Mouse (Mus musculus) CH12.LX (cell line): ENCODE results near the gene Lrrc8a. TPM values are rescaled to one million over a fixed set of nuclear protein-coding genes. Genes with fewer than 3 reads are reported as not detected.
A peak's percentile ranks its signal among the peaks of the same experiment; 100 is the strongest.

Experiments
- DNase-seq: peaks from one replicate; pipeline ENCODE4 v3.0.0-alpha.2; 2013; ENCODE audit errors: extremely low read depth
- H3K27ac ChIP-seq: 2 replicates; pipeline ENCODE4 v1.5.1; 2012; ENCODE audit warnings: low read depth, mild to moderate bottlenecking, control low read depth, moderate library complexity; ENCODE audit not compliant: insufficient read depth
- H3K27me3 ChIP-seq: replicated peaks from 2 replicates; pipeline ENCODE3; 2012; ENCODE audit warnings: inconsistent platforms
- H3K36me3 ChIP-seq, 2 experiments: replicated peaks in 1 of 2; 2 replicates each; pipeline versions ENCODE3 to v1.6.1; 2012; ENCODE audit warnings: inconsistent platforms in 1 of 2, low read length in 1 of 2, mild to moderate bottlenecking in 1 of 2, mixed read lengths in 1 of 2, moderate library complexity in 1 of 2; ENCODE audit not compliant: control insufficient read depth in 1 of 2, insufficient read depth in 1 of 2
- H3K4me1 ChIP-seq, 2 experiments: 2 replicates each; pipeline ENCODE4 v1.6.1; 2012; ENCODE audit warnings: inconsistent platforms in 1 of 2, moderate library complexity in 1 of 2; ENCODE audit not compliant: insufficient read depth in 2 of 2, control insufficient read depth in 1 of 2
- H3K4me2 ChIP-seq: 2 replicates; pipeline ENCODE4 v1.6.1; 2012; ENCODE audit warnings: low read depth, mild to moderate bottlenecking, control low read depth; ENCODE audit not compliant: poor library complexity, insufficient read depth, severe bottlenecking
- H3K4me3 ChIP-seq, 3 experiments: fragments of 150-350 bp in 1 of 3; sonication (generic) in 1 of 3; replicated peaks in 1 of 3; 2 replicates each; pipeline versions ENCODE3 to v1.5.1; 2011 to 2012; ENCODE audit warnings: low read depth in 2 of 3, low read length in 2 of 3, mild to moderate bottlenecking in 2 of 3, moderate library complexity in 2 of 3, control low read depth in 1 of 3, improper control_type of control experiment in 1 of 3, inconsistent platforms in 1 of 3, mixed read lengths in 1 of 3; ENCODE audit not compliant: poor library complexity in 1 of 3
- H3K79me2 ChIP-seq: replicated peaks from 2 replicates; pipeline ENCODE4 v1.6.1; 2012; ENCODE audit warnings: mild to moderate bottlenecking, moderate library complexity; ENCODE audit not compliant: control insufficient read depth, poor library complexity, insufficient read depth, severe bottlenecking; ENCODE audit errors: extremely low read depth
- H3K9ac ChIP-seq: 2 replicates; pipeline ENCODE4 v1.6.1; 2012; ENCODE audit warnings: low read depth, mild to moderate bottlenecking, control low read depth, moderate library complexity; ENCODE audit not compliant: insufficient read depth
- H3K9me3 ChIP-seq: replicated peaks from 2 replicates; pipeline ENCODE3; 2012; ENCODE audit warnings: low read length, inconsistent platforms, mixed read lengths
- CHD2 ChIP-seq: IDR thresholded peaks from 2 replicates; pipeline ENCODE4 v1.6.1; 2011; ENCODE audit warnings: low read length, improper control_type of control experiment
- EP300 ChIP-seq: IDR thresholded peaks from 2 replicates; pipeline ENCODE4 v1.6.1; 2011; ENCODE audit warnings: low read length, improper control_type of control experiment
- RAD21 ChIP-seq: IDR thresholded peaks from 2 replicates; pipeline ENCODE4 v1.6.1; 2011; ENCODE audit warnings: low read depth, mild to moderate bottlenecking, low read length, improper control_type of control experiment, moderate library complexity
- ZNF384 ChIP-seq: IDR thresholded peaks from 2 replicates; pipeline ENCODE4 v1.6.1; 2012; ENCODE audit warnings: low read depth, low read length, improper control_type of control experiment, inconsistent platforms
- dilution Hi-C: fragments of 300-500 bp; cut with MboI; formaldehyde crosslinking; loops from 2 replicates; pipeline ENCODE4 v1.14.3; 2020; ENCODE audit warnings: low sequenced_read_pairs; ENCODE audit not compliant: extremely low pct_unique_long_range_greater_than_20kb, extremely low pct_ligation_motif_present
- in situ Hi-C: fragments of 300-500 bp; cut with MboI; formaldehyde crosslinking; loops from 3 replicates; pipeline ENCODE4 v1.14.3; 2019; ENCODE audit warnings: low sequenced_read_pairs, low pct_ligation_motif_present, low pct_unique_long_range_greater_than_20kb, mixed read lengths
- polyA plus RNA-seq: library from polyadenylated mRNA; unstranded; fragments of >175 nt; gene quantifications from 2 replicates; pipeline ENCODE4 v1.2.1, GENCODE M21; 2012; ENCODE audit warnings: low read depth; ENCODE audit not compliant: insufficient read length
- total RNA-seq, 2 experiments: library from RNA; depleted of rRNA; stranded (reverse); fragments of 300-350 nt in 1 of 2; fragments of >200 nt in 1 of 2; gene quantifications; 2 replicates each; pipeline ENCODE4 v1.2.3; 2012 to 2014

The Lrrc8a gene
- total and polyA plus RNA-seq, 3 experiments = 1.4 to 2.8 (median 1.8) TPM

DNA sequence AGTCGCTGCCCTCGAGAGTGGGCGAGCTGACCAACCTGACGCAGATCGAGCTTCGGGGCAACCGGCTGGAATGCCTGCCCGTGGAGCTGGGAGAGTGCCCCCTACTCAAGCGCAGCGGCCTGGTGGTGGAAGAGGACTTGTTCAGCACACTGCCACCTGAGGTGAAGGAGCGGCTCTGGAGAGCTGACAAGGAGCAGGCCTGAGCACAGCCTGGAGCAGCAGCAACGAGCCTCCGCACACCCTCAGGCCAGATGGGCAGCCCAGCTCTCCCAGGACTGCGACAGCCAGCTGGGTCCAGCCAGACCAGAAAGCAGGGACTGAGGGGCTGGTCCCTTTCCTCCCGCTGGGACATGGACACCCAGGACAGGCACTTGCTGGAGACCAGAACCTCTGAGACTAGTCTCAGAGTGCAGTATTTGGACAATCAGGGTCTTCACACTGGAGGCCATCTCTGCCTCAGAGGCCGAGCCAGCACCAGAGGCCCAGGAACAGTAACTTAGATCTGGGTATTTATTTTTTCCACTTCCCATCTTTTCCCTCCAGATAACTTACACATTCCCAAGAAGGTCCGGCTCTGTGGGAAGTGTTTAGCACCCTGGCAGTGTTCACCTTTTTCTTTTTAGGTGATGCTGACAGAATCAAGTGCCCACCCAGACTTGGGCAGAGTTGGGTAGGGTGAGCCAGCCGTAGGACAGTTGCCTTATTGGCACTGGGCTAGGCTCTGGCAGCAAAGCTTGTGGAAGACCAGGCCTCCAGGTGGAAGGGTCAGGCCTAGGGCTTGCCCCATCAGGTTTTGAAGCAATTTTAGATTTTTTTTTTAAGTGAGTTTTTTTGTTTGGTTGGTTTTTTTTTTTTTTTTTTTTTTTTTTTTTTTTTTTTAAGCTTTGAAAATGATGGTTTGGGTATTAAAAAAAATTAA, 24.7 kb downstream of the Lrrc8a start:
- Histone ChIP-seq H3K27me3 (no peaks in the 10 kb centered on the region), H3K9me3 (no peaks in the 10 kb centered on the region), H3K4me2 (no peak overlapping the region), H3K79me2 (no peaks in the 10 kb centered on the region), H3K9ac (no peak overlapping the region), H3K4me1 (peaks cover 23 to 52% of the 10 kb centered on the region in 2 experiments), H3K36me3 (peaks cover 24 to 71% of the 10 kb centered on the region in 2 experiments), H3K4me3 (no peak overlapping the region), H3K27ac (no peak overlapping the region)
- in situ Hi-C loops (no loop called here), dilution Hi-C loops (no loop called here)
- TF ChIP-seq EP300 = no peak
- TF ChIP-seq ZNF384 = 0 out of 2 replicates have a peak, but pooled peaks have one; percentile 15
- DNase-seq = no peak

DNA sequence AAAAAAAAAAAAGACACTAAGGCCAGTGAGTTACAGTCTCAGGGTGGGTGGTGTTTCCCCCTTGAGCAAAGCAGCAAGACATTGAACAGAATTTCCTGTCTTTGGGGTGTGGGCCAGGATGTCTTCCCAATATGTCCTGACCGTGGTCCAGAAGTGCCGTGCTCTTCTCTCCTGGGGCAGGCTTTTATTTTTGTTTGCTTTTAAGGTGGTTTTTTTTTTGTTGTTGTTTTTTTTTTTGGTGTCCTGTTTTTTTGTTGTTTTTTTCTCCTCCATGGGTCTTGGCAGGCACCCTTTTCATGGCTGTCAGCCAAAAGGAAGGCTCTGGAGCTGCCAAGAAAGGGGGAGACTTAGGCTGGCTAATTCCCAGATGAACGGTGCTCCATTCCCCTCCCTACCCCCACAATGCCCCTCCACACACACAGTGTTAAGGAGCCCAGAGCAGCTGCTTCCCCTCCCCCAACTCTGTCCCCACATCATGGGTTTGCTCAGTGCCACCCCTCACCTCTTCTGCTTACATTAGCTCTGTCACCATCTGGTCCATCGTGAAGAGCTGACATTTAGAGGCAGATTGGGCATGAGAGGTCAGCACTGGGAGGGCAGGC, 25.4 kb downstream of the Lrrc8a start:
- TF ChIP-seq ZNF384 (0 out of 2 replicates have a peak, but pooled peaks have one; percentile 2), RAD21 (no peak)
- TF ChIP-seq, all 38 proteins: peak for 1
- in situ Hi-C loops (no loop called here), dilution Hi-C loops (no loop called here)
- Histone ChIP-seq H3K4me3 (no peak overlapping the region), H3K9me3 (no peaks in the 10 kb centered on the region), H3K9ac (no peak overlapping the region), H3K27ac (no peak overlapping the region), H3K4me1 (peaks cover 23 to 52% of the 10 kb centered on the region in 2 experiments), H3K27me3 (no peaks in the 10 kb centered on the region), H3K36me3 (peaks cover 21 to 69% of the 10 kb centered on the region in 2 experiments), H3K79me2 (no peaks in the 10 kb centered on the region), H3K4me2 (no peak overlapping the region)
- DNase-seq = no peak

DNA sequence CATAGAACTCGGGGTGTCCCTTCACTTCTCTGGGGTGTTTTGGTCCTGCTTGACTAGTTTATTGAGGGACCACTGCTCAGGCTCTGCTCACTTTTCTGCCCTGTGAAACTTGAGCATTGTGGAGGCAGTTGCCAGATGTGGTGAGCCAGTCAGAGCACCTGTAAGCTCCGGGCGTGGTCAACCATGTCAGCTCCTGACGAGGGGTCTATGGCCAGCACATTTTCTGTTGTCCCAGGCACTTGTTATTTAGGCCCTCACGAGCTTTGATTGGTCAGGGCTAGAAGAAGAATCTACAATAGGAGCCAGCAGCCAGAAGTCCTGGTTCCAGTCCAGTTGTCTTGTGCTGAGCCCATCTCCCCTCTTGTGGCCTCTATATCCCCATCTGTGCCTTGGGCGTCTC, 26.3 kb downstream of the Lrrc8a start:
- Histone ChIP-seq H3K27me3 (no peaks in the 10 kb centered on the region), H3K4me1 (peaks cover 26 to 52% of the 10 kb centered on the region in 2 experiments), H3K27ac (no peak overlapping the region), H3K9me3 (no peaks in the 10 kb centered on the region), H3K4me2 (no peak overlapping the region), H3K9ac (no peak overlapping the region), H3K4me3 (no peak overlapping the region), H3K36me3 (peaks cover 18 to 62% of the 10 kb centered on the region in 2 experiments), H3K79me2 (no peaks in the 10 kb centered on the region)
- dilution Hi-C loops = no loop called here
- in situ Hi-C loops = no loop called here
- no peak for TF ChIP-seq CHD2
- no peak for DNase-seq
